Mouse (Mus musculus): ENCODE measurements around the gene Foxo6. TPM values are rescaled to one million over a fixed set of nuclear protein-coding genes. Genes with fewer than 3 reads are reported as not detected.

Gene Foxo6
- total and polyA plus RNA-seq, 2 experiments from 2014 or later, result 3.6 to 44.0 TPM

- Histone ChIP-seq H3K9ac (no peak overlapping the region), H3K9me3 (ENCODE audit: low read length) (no peaks in the 10 kb centered on the region), H3K4me1 (ENCODE audit: insufficient read depth) (no peaks in the 10 kb centered on the region), H3K27ac (ENCODE audit: low read depth, low read length) (no peak overlapping the region), H3K4me2 (ENCODE audit: low read depth) (no peak overlapping the region), H3K36me3 (ENCODE audit: insufficient read depth) (no peaks in the 10 kb centered on the region), H3K27me3 (ENCODE audit: insufficient read depth, low read length) (no peaks in the 10 kb centered on the region), H3K4me3 (ENCODE audit: low read depth, low read length) (no peak overlapping the region)
- no peak for DNase-seq
- 43% methylated on average over 7 of the region's 7 CpGs for WGBS
- ATAC-seq, result no peak
- no peak for TF ChIP-seq CTCF (IDR thresholded peaks at IDR 0.05; ENCODE audit: low read depth)
Observed at GRCm38 (mm10) chr4:120299287-120299686, 12.1 kb upstream of the Foxo6 start.

GRCm38 (mm10) chr4:120291106-120291822 is 4.1 kb upstream of the Foxo6 start:
- Histone ChIP-seq H3K9me3 (ENCODE audit: low read length) (no peaks in the 10 kb centered on the region), H3K36me3 (ENCODE audit: insufficient read depth) (no peaks in the 10 kb centered on the region), H3K27ac (ENCODE audit: low read depth, low read length) (no peak overlapping the region), H3K9ac (no peak overlapping the region), H3K4me1 (ENCODE audit: insufficient read depth) (no peaks in the 10 kb centered on the region), H3K4me3 (ENCODE audit: low read depth, low read length) (no peak overlapping the region), H3K4me2 (ENCODE audit: low read depth) (no peak overlapping the region), H3K27me3 (ENCODE audit: insufficient read depth, low read length) (no peaks in the 10 kb centered on the region)
- DNase-seq (no peak), ATAC-seq (no peak)
- TF ChIP-seq CTCF (IDR thresholded peaks at IDR 0.05; ENCODE audit: low read depth), result no peak
- 76% methylated on average over 11 of the region's 11 CpGs for WGBS

GRCm38 (mm10) chr4:120290486-120290885 is 3.3 kb upstream of the Foxo6 start:
- Histone ChIP-seq H3K4me2 (ENCODE audit: low read depth) (no peak overlapping the region), H3K9me3 (ENCODE audit: low read length) (no peaks in the 10 kb centered on the region), H3K4me3 (ENCODE audit: low read depth, low read length) (no peak overlapping the region), H3K27ac (ENCODE audit: low read depth, low read length) (no peak overlapping the region), H3K9ac (no peak overlapping the region), H3K27me3 (ENCODE audit: insufficient read depth, low read length) (no peaks in the 10 kb centered on the region), H3K4me1 (ENCODE audit: insufficient read depth) (0 out of 2 replicates have a peak, but pooled peaks cover 2% of the 10 kb centered on the region), H3K36me3 (ENCODE audit: insufficient read depth) (no peaks in the 10 kb centered on the region)
- WGBS, result 52% methylated on average over 5 of the region's 5 CpGs
- no peak for TF ChIP-seq CTCF (IDR thresholded peaks at IDR 0.05; ENCODE audit: low read depth)
- ATAC-seq (no peak), DNase-seq (no peak)

DNA sequence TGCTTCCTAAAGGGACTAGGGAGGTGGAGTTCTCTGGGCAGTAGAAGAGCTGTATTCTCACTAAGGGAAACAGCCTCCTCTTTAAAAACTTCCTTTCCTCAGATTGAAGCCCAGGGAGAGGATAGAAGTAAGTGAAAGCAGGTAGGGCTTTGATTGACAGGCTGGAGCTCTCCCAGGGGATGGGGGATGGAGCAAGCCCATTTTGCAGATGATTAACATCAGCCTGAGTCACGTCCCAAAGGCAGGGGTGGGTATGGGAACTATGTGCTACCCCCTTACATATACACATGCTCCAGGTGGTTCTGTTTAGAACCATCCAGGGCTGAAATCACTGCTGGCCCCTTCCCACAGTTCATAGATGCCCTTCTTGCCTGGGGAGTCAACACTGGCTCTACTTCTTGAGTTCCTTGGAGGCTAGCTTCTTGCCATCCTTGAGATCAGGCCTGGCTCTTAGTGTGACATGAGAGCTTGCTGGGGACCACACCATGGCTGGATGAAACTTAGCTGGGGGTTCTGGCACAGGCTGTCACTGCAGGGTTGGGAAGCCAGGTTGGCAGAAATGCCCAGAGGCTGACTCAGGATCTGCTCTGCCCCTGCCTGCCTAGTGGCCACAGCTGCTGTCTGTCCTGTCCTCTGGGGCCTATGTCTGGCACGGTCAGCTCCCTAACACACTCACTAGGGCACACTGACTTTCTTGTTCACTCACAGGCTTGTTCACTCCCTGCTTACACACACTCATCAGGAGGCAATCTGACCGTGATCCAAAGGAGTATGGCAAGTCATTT is 2.2 kb upstream of the Foxo6 start:
- Histone ChIP-seq H3K27ac (ENCODE audit: low read depth, low read length) (no peak overlapping the region), H3K9me3 (ENCODE audit: low read length) (no peaks in the 10 kb centered on the region), H3K27me3 (ENCODE audit: insufficient read depth, low read length) (no peaks in the 10 kb centered on the region), H3K4me3 (ENCODE audit: low read depth, low read length) (no peak overlapping the region), H3K36me3 (ENCODE audit: insufficient read depth) (no peaks in the 10 kb centered on the region), H3K4me1 (ENCODE audit: insufficient read depth) (peaks cover 13% of the 10 kb centered on the region), H3K4me2 (ENCODE audit: low read depth) (no peak overlapping the region), H3K9ac (no peak overlapping the region)
- TF ChIP-seq CTCF (IDR thresholded peaks at IDR 0.05; ENCODE audit: low read depth), result no peak
- ATAC-seq (no peak), DNase-seq (no peak)
- WGBS, result 70% methylated on average over 3 of the region's 3 CpGs

DNA sequence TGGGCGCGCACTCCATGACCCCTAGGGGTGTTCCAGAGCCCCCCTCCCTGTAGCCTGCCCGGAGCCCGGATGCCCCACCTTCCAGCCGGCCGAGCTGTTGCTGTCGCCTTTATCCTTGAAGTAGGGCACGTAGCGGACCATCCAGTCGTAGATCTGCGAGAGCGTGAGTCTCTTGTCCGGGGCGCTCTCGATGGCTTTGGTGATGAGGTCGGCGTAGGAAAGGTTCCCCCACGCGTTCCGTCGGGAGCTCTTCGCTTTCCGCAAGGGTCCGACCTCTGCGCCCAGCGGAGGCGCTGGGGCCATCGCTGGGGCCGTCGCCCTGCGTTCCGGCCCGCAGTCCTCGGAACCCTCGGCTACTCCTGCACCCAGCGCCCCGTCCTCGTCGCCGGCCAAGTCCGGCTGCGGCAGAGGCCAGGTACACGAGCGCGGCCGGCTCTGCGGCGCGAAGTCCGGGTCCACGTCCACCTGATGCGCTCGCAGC is 348 bp downstream of the Foxo6 start:
- H3K27ac ChIP-seq (ENCODE audit: low read depth, low read length), result peak overlapping the region; percentile 90
- ATAC-seq (no peak), DNase-seq (peak; percentile 53)
- peak overlapping the region; percentile 85 for H3K9ac ChIP-seq
- no peak for TF ChIP-seq CTCF (IDR thresholded peaks at IDR 0.05; ENCODE audit: low read depth)
- H3K4me3 ChIP-seq (ENCODE audit: low read depth, low read length), result peak overlapping the region; percentile 85
- H3K36me3 ChIP-seq (ENCODE audit: insufficient read depth), result no peaks in the 10 kb centered on the region
- WGBS, result 1% methylated on average over 53 of the region's 53 CpGs
- peaks cover 20% of the 10 kb centered on the region for H3K4me1 ChIP-seq (ENCODE audit: insufficient read depth)
- H3K27me3 ChIP-seq (ENCODE audit: insufficient read depth, low read length), result no peaks in the 10 kb centered on the region
- H3K9me3 ChIP-seq (ENCODE audit: low read length), result no peaks in the 10 kb centered on the region
- peak overlapping the region; percentile 92 for H3K4me2 ChIP-seq (ENCODE audit: low read depth)

DNA sequence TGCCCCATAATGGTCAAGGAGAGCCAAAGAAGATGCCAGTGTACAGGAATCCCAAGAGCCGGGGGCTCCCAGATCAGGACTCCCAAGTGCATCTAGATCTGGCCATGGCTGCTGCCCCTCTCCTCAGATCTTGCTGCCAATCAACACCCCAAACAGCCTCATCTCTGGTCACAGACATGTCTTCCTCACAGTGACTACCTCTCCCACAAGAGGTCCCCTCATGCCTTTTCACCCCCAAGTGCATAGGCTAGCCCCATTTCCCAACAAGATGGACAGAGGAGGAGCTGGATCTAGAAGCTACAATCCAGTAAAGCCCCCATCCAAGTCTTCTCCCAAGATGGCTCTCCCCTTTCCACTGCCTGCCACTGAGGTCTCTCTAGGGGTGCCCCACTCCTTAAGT is 1.4 kb downstream of the Foxo6 start:
- 67% methylated on average over 1 of the region's 1 CpGs for WGBS
- ATAC-seq (no peak), DNase-seq (no peak)
- Histone ChIP-seq H3K4me1 (ENCODE audit: insufficient read depth) (peaks cover 30% of the 10 kb centered on the region), H3K9me3 (ENCODE audit: low read length) (no peaks in the 10 kb centered on the region), H3K27ac (ENCODE audit: low read depth, low read length) (no peak overlapping the region), H3K36me3 (ENCODE audit: insufficient read depth) (no peaks in the 10 kb centered on the region), H3K9ac (peak overlapping the region; percentile 85), H3K27me3 (ENCODE audit: insufficient read depth, low read length) (no peaks in the 10 kb centered on the region), H3K4me2 (ENCODE audit: low read depth) (peak overlapping the region; percentile 92), H3K4me3 (ENCODE audit: low read depth, low read length) (peak overlapping the region; percentile 85)
- no peak for TF ChIP-seq CTCF (IDR thresholded peaks at IDR 0.05; ENCODE audit: low read depth)

DNA sequence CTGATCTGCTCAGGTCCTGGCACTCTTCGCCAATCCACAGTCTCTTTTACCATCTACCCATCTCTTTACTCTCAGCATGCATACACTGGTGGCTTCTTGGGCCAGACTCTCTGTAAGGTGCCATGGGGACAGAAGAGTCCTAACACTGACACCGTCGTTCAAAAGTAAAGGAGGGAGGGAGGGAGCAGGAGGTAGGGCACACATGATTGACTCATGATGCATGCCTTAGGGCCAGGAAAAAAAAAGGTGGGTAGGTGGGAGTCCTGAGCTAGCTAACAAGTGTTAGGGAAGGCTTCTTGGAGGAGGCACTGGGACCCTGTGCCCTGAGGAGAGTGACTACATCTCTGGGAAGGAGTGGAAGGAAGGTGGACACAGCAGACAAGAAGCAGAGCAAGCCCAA is 1.9 kb downstream of the Foxo6 start:
- H3K27ac ChIP-seq (ENCODE audit: low read depth, low read length), result no peak overlapping the region
- H3K4me3 ChIP-seq (ENCODE audit: low read depth, low read length), result peak overlapping the region; percentile 85
- H3K4me2 ChIP-seq (ENCODE audit: low read depth), result peak overlapping the region; percentile 92
- WGBS, result 57% methylated on average over 3 of the region's 3 CpGs
- H3K9me3 ChIP-seq (ENCODE audit: low read length), result no peaks in the 10 kb centered on the region
- H3K4me1 ChIP-seq (ENCODE audit: insufficient read depth), result peaks cover 30% of the 10 kb centered on the region
- H3K9ac ChIP-seq, result peak overlapping the region; percentile 85
- TF ChIP-seq CTCF (IDR thresholded peaks at IDR 0.05; ENCODE audit: low read depth), result no peak
- no peaks in the 10 kb centered on the region for H3K36me3 ChIP-seq (ENCODE audit: insufficient read depth)
- no peak for DNase-seq
- H3K27me3 ChIP-seq (ENCODE audit: insufficient read depth, low read length), result no peaks in the 10 kb centered on the region
- no peak for ATAC-seq
